Mouse (Mus musculus): Measurements from ENCODE around the gene Gsg1l2.
A peak's percentile ranks its signal among the peaks of the same experiment; 100 is the strongest.

Gsg1l2 gene

DNA sequence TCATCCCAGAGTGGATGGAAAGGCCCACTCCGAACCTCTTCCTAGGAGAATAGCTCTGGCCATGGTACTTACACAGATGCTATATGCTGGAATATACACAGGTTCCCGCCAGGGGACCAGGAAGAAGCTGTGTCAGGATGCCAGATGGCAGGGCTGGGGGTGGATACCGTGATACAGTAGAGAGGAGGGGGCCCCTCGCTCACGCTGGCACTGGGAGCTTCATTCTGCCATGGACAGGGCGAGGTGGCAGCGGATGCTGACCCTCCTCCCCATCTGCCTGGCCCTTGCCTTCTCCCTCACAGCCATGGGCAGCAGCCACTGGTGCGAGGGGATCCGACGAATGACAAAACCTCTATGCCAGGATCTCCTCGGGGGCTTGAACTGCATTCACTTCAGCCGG lies at the start of gene Gsg1l2:
Gsg1l2 (plus strand) TSS at position 230 of the 400 bp plus-strand sequence.
- DNase-seq (ENCODE audit: low spot score in 2 of 2): no peak

DNA sequence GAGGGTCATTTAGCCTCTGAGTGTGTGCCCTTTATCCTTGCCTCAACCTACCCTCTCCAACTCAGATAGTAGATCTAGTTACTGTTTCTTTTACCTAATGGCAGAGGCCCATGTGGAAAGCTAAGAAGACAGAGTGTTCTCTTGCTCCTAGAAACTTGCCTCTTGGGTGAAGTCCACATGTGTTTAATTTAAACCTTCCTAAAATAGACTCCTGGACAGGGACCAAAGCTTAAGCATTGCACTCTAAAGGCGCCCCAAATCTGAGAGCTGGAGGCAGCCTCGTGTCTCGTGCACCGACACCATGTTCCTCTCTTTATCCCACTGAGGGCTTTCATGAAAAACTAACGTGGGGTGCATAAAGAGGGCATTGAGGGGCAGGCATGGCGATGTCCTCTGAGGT lies 47.3 kb upstream of the Gsg1l2 start:
- no peak for DNase-seq (ENCODE audit: low spot score in 2 of 2)

DNA sequence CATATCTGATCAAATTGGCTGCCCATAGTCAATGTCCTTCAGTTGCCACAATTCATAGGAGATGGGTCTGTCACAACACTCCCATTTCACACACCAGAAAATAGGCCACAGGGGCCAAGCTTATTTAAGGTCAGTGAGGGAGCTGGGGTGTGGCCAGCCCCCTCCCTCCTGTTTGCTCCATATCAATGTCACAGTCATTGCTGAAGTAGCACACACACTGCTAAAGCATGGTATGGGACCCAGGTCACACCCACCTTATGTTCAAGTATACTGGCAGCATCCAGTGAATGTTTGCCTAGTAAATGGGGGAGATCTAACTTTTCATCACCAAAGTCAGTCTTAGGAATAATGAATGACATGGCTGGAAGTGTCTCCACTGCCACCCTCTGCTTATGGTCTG lies 45.7 kb upstream of the Gsg1l2 start:
- no peak for DNase-seq (ENCODE audit: low spot score in 2 of 2)

- DNase-seq (ENCODE audit: low spot score in 2 of 2): no peak
Observed at GRCm38 (mm10) chr11:67731056-67731455, 43.4 kb upstream of the Gsg1l2 start.

DNA sequence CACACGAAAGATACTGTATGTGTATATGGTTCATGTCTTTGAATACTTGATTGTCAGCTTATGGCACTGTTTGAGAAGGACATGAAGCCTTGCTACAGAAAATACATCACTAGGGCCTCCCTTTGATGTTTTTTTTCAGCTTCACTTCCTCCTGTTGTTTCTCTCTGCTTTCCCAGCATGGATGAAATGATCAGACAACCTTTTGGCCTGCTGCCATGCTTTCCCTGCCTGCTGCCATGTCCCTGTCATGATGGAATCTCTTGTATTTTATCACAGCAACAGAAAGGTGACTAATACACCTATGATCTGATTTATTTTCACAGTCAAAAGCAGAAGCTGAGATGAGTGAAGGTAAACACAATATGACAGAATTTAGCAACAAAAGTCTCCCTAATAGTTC lies 40.7 kb upstream of the Gsg1l2 start:
- no peak for DNase-seq (ENCODE audit: low spot score in 2 of 2)

GRCm38 (mm10) chr11:67734597-67734996 lies 39.8 kb upstream of the Gsg1l2 start:
- no peak for DNase-seq (ENCODE audit: low spot score in 2 of 2)

DNA sequence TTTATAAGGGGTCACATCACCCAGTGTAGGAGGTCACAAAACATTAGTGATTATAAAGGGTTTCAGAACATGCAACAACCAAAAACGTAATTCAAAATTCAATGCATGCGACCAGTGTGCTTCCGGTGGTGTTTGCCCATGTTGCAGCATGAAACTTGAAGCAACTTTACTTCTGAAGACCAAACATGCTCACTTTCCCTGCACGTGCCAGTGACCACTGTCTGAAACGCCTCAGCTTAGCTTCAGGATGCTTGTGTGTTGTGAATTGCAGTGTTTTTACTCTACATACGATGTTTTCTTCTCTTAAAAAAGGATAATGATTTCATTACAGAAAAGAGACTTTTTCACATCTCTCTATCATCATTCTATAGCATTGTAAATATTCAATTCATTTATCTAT lies 36.1 kb upstream of the Gsg1l2 start:
- no peak for DNase-seq (ENCODE audit: low spot score in 2 of 2)

DNA sequence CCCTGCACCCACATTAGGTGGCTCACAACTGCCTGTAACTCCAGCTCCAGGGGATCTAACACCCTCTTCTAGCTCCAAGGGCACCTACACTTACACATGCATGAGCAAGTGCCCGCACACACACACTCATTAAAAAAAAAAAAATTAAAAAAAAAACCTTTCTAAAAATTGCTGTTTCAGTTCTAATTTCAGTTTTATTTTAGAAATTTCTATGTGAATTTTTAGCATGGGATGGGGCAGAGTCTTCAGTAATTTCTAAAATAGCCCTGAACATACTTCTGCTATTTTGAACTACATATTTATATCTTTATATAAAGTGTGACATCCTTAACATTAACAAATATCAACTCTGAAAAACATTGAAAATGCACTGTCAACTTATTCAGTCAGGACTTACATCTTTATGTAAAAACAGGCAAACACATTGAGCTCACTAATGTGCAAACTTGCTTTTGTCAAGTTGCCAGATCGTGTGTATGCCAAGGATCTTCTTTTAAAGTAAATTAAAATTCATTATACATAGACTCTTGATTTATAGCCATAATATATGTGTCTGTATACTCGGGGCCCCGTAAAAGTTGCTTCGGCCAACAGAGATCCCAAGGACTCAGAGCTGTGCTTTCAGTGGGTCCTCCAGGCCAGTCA lies 35.4 kb upstream of the Gsg1l2 start:
- DNase-seq (ENCODE audit: low spot score in 2 of 2): no peak

DNA sequence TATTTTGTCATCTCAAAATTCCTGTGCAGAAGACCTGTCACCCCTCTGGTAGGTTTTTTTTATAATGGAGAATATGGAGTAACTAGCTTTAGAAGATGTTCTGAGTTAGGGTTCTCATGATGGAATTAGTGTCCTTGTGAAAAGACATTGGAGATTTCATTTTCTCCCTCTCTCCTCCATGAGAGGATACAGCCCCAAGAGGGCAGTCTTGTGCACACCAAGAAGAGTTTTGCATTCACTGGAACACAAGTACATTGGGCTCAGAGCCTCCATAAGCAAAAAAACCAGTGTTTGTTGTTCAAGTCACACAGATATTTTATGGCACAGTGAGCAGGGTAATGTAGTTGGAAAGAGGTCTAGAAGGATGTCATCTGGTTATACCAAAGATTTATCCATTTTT lies 32.8 kb upstream of the Gsg1l2 start:
- no peak for DNase-seq (ENCODE audit: low spot score in 2 of 2)

GRCm38 (mm10) chr11:67756287-67756686 lies 18.1 kb upstream of the Gsg1l2 start:
- DNase-seq (ENCODE audit: low spot score in 2 of 2): no peak

DNA sequence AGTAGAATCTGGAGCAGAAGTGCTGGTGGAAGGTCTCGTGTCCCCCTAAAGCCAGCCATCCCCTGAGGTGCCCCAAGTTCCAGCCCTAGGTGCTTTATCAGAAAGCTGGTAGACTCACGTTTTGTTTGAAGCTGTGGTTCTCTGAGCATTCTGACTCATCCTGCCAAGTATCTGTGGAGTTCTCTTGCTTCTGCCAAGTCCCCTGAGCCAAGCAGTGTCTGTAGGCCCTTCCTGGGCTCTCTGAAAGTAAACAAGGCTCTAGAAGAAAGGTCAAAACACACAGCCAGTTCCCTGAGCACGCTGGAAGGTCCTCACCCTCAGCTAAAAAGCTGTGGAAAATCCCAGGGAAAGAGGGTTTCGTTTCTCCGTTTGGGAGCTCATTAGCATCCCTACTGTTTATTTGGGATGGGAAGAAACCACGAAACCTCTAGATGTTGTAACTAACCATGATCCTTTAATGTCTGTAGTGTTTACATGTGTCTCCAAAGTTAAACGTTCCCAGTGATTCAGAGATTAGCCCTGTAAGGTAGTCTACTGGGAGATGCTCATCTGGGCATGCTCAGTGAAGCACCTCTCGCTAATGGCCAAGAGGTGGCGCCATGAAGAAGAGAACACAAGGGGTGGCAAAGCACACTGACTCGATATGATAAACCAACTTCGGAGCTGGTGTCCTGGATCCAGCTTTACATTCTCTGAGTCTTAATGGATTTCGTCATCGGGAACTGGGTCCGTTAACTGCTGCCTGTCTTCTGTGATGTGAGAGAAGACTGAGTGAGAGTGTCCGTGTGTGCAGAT lies 16.8 kb upstream of the Gsg1l2 start:
- no peak for DNase-seq (ENCODE audit: low spot score in 2 of 2)

GRCm38 (mm10) chr11:67771053-67771452 lies 3.4 kb upstream of the Gsg1l2 start, which contains the start of gene Glp2r:
Gene Glp2r (minus strand): TSS chr11:67771153.
- no peak for DNase-seq (ENCODE audit: low spot score in 2 of 2)

DNA sequence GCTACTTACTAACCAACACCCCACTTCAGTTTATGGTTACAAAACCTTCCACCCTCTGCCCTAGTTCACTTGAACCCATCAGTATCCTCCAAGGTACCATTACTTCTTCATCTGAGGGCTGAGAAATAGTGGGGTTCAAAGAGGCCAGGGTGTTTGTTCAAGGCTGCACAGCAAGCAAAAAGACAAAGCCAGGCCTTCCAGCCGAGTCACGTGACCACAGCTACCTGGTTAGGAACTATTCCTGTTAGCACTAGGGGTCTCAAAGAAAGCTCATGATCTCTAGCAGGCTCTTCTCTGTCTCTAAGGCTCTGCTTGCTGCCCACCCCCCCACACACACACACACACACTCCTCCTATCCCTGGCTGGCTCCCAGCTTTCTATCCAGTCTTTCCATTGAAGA lies 2.7 kb upstream of the Gsg1l2 start:
- DNase-seq (ENCODE audit: low spot score in 2 of 2): no peak

GRCm38 (mm10) chr11:67772577-67772976 lies 1.8 kb upstream of the Gsg1l2 start:
- peak; percentile 6 to 14 for DNase-seq (ENCODE audit: low spot score in 2 of 2)

GRCm38 (mm10) chr11:67790182-67790581 lies 15.8 kb downstream of the Gsg1l2 start:
- no peak for DNase-seq (ENCODE audit: low spot score in 2 of 2)

- DNase-seq (ENCODE audit: low spot score in 2 of 2): no peak
Observed at GRCm38 (mm10) chr11:67797931-67798330, 23.5 kb downstream of the Gsg1l2 start, which contains the start of gene Dhrs7c. Gene Dhrs7c (plus strand): TSS chr11:67798187.

DNA sequence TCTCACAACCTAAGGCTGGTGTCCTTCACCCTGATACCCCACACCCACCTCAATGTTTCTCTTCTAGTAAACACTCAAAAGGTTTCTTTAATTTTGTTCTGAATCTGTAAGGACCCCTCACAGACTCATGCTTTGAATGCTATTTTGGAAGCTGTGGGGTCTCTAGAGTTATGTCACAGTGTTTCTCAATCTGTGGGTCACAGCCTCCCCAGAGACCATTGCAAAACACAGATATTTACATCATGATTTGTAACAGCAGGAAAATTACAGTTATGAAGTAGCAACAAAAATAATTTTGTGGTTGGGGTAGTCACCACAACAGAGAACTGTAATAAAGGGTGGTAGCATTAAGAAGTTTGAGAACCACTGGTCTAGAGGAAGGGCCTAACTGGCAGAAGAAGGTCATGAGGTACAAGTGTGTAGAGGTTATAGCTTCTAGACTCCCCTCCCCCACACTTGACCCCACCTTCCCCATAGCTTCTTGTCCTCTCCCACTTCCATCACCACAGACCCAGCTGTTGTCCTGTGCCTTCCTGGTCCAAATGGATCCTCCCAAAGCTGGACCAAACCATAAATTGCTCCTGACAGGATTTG lies 25.8 kb downstream of the Gsg1l2 start:
- DNase-seq (ENCODE audit: low spot score in 2 of 2): no peak

DNA sequence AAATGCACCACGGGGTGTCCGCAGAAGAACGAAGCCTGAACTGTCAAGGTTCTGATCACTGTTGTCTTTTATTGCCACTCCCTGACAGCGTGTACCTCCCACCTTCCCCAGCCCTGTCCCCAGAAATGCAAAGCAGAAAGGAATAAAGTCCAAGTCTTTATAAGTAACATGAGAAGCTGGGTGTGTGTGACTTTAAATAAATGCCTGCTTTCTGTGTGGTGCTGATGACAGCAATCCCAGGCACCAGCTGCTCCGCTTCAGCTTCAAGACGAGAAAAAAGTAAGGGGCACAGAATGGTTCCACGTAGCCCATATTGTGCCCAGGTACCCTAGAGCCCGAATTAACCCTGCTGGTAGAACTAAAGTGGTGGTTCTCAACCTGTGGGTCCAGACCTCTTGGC lies 26.8 kb downstream of the Gsg1l2 start:
- no peak for DNase-seq (ENCODE audit: low spot score in 2 of 2)

DNA sequence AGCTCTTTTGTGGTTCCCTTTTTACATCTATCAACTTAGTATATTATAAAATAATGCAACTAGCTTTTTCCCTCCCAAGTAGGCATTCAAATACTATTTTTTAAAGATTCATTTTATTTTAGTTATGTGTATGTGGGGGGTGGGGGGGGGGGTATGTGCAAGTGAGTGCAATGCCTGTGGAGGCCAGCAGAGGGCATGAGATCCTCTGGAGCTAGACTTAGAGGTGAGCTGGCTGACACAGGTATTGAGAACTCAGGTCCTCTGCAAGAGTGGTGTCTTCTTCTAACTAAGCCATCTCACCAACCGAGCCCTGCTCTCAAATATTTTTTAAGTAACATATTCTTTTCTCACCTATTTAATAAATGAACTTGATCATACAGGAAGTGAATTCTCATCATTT lies 31.1 kb downstream of the Gsg1l2 start:
- no peak for DNase-seq (ENCODE audit: low spot score in 2 of 2)

DNA sequence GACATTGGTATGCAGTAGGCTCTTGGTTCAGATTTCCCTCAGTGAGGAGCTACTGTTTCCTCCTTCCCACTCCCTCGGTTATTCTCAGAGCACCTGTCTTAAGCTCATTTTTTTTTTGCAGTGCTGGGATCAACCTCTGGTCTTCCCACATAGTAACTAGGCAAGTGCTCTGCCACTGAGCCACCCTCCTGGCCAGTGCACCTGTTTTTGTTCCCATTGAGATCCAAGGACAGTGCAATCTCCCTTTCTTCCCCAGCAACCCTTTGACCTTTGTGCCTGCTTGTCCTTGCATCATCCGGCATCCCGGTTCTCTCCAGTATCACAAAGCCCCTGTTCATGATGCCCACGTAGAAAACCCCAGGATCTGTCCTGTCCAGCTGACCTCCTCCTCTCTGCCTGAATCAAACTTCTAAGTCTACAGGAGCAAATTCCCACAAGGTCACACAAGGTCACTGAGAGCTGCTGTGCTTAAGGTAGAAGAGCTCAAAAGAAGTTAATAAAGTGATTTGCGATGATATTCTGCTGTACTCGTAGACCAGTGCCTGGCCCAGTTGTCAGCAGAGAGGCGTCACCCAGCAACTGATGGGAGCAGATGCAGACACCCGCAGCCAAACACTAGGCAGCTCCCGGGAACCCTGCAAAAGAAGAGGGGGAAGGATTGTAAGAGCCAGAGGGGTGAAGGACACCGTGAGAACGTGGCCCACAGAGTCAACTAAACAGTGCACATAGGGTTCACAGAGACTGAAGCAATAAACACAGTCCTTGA lies 32.6 kb downstream of the Gsg1l2 start:
- DNase-seq (ENCODE audit: low spot score in 2 of 2): no peak

DNA sequence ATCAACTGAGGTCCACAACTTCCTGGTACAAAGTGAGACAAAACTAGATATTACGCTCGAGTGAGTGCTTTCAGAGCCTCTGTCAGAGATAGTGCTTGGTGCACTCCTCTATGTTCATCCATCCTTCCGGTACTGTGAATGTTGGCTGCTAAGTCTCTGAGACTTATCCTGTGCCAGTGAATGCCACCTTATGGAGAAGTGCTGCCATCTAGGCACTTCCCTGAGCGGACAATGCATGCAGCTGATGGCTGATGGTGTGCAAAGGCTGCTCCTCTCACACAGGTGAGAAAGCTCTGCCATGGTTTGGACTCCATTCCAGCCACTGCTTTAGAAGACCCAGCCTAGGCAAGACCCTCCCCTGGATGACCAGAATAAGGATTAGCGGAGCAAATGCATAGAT lies 33.6 kb downstream of the Gsg1l2 start:
- DNase-seq (ENCODE audit: low spot score in 2 of 2): no peak

DNA sequence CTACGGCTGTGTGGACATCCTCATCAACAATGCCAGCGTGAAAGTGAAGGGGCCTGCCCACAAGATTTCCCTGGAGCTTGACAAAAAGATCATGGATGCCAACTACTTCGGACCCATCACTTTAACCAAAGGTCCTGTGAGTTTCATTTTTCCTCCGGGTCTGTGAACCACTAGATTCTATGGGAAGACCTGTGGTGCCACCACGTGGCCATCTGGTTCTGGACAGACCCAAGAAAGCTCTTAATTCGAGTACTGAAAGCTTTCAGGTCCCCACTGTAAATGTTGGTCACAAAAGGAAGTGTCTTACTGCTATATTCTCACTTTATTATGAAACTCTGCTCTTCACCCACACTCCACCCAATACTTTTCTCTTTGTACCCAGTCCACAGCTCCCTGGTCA lies 37.1 kb downstream of the Gsg1l2 start:
- no peak for DNase-seq (ENCODE audit: low spot score in 2 of 2)
